Mouse (Mus musculus) erythroblast, adult 5-6 weeks (primary cell): ENCODE results near the gene 1700015F17Rik. TPM values are rescaled to one million over a fixed set of nuclear protein-coding genes. Genes with fewer than 3 reads are reported as not detected.

Experiments
- ATAC-seq: replicated peaks from 2 replicates; pipeline ENCODE4 v1.8.0; 2016; ENCODE audit warnings: moderate number of reproducible peaks, mild to moderate bottlenecking, moderate TSS enrichment, inconsistent platforms; ENCODE audit not compliant: poor library complexity, low FRiP score, severe bottlenecking
- total RNA-seq, 2 experiments: library from RNA; stranded (forward) in 1 of 2; stranded (reverse) in 1 of 2; fragments of 150-400 nt in 1 of 2; fragments of 200-764, 138-1000 nt in 1 of 2; gene quantifications; 2 replicates each; pipeline versions ENCODE4 v1.2.3 to v1.2.4; 2015 to 2017; ENCODE audit warnings: low replicate concordance in 2 of 2

1700015F17Rik gene
- total RNA-seq (2015; ENCODE audit: low replicate concordance) = not detected in 2 replicates
- total RNA-seq (2017; ENCODE audit: low replicate concordance) = not detected in 2 replicates

DNA sequence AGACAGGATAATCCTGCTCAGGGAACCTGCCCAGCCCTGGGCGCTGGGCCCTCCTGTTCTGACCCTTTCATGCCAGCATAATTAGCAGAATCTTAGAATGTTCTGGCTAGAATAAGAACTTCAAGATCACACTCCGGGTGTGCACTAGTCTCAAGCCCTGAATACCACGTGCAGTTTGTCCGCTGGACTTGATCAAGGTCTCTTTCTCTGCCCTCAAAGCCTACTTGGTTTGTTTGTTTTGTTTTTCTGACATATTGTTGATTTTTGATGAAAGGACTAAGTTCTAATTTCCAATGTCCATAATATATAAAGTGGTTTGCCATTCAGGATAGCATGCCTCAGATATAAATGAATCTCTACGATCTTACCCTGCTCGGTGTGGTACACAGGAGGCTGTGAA is at the start of gene 1700015F17Rik:
Gene 1700015F17Rik, minus strand, starts transcription at position 101 of the 400 bp plus-strand sequence.
- ATAC-seq = no peak

DNA sequence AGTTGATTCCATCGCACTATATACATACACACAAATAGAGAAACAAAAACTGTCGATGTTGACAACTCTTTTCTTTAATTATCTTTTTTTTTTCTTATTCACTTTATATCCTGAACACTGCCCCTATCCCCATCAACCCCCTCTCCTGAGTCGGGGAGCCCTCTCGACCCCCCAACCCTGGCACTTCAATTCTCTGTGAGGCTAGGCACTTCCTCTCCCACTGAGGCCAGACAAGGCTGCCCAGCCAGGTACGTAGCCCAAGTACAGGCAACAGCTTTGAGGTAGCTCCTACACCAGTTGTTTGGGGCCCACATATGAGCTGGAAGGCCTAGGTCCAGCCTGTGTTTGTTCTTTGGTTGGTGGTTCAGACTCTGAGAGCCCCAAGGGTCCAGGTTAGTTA is 36.5 kb upstream of the 1700015F17Rik start:
- no peak for ATAC-seq

DNA sequence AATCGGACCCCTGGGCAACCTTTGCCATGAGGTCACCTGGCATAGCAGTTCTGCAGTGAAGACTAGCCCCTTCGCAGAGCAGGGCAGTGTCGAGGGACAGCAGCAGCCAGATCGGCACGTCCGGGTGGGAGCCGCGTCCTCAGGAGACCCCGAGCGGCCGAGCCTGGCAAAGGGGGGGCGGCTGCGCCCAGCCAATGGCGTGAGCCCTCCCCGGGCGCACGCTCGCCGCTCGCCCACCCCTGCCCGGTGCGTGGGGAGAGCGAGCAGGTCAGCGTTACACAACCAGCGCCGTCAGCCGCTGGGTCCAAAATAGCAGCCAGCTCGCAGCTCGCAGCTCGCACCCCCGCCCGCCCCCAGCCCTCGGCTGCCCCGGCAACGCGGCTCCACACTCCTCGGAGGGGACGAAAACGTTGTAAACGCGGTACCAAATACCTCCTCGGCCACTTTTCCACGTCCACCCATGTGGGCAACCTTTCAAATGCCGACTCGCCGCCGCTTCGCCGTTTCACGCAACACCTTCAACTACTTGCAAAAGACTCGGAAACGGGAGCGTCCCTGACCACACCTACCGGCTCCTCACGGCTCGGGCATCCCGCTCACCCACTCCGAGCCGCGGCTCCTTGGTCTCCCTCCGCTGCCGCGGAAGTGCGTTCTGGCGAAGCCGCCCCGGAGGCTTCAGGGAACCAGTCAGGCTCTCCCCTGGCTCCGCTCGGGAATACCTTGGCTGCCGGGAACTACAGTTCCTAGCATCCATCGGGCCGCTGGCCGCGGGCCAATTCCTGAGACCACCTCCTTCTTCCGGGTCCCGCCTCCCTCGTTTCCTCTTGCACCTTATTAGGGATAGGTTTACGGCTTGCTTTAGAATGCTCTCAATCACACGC is 35.5 kb upstream of the 1700015F17Rik start, which contains the start of gene Cldn12:
Gene Cldn12, minus strand, starts transcription at position 763 of the 881 bp plus-strand sequence.
- ATAC-seq = no peak

DNA sequence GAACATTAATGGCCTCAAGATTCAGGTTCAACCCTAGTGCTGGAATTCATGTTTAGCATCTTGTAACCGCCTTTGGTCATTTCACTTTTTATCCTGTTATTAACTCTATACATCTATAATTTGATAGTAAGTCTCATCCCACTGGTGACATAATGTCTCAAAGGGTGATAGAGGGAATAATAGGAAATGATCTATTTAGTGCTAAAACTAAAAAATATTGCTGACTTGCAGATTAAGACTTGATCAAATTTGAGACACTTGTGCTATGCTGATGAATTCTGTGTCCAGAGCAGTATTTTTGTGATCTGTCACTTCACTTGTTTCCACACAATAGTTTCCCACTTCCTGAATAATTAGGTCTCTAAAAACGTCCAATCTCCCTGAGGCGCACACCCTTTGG is 32.5 kb upstream of the 1700015F17Rik start:
- ATAC-seq = no peak

DNA sequence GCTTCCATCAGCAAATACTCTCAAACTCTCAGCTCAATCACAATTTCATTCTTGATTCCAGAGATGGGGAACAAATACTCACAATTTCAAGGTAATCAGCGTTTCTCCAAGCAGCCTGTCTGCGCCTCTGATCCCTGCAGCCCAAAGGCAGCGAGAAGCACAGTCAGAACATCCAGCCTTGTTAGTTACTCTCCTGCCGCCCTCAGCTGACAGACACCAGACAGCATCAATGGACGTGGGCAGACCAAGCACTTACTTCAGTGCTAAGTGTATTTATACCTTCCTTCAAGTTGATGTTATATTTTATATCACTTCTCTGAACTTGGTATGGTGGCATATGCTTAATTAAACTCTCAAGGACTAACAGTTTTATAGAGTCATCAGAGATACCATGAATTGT is 32.0 kb upstream of the 1700015F17Rik start:
- ATAC-seq = no peak

DNA sequence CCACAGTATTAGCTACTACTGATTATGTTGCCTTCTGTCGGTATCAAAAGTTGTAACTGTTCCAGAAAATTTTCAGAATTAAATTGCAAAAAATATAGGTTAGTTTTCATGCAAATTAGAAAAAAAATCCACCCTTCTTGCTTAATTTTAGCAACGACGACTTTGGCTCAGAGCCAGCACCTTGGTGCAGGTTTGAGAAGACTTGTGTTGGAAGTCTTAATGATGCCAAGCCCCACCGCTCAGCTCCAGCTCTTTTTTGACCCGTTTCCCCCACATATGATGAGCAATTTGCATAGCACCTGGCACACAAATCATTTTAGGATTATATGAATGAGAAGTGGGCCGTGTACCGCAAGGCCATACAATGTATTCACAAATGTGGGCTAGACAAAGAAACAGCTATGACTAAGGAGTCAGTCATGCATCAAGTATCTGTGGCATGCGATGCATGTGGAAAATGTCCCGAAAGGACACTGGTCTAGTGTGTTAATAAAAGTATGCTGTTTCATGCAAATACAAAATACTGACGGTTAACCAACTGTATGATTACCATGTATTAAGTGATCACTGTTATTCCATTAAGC is 31.5 kb upstream of the 1700015F17Rik start:
- ATAC-seq = no peak

DNA sequence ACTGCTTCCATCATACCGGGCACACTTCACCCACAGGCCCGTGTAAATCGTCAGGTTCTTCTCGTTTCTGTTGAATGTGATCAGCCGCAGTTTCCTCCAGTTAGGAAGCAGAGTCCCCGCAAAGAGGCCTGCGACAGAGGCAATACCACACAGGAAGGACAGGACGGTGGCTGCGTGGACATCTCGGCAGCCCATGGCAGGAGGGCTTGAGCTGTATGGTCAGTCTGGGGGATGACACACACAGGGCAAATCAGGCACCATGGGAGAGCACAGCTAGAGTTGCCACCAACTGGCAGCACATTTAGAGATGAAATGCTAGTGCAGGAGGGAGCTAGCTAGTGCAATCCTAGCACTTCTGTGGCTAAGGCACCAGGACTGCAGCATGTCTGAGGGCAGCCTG is 29.3 kb upstream of the 1700015F17Rik start:
- no peak for ATAC-seq

DNA sequence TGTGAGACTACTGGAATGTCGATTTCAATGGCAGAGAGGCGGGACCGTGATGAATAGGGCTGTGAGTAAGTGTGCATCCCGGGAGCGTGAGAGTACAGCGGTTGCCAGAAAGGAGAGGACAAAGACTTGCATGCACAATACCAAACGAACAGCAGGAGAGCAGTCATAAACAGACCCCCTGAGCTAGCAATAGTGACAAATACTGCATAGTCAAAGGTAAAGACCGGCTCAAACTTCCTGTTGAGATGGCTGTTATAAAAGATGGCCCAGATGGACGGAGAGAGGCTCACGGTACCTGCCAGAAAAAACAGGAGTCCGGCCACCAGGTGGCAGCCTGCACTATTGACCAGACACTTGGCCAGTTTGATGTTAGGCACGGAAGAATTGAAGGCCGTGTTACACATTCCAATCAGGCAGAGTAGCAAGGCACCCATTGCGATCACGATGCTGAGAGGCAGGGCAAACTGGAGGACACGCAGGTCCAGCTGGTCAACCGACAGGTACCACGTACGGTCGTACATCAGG is 28.8 kb upstream of the 1700015F17Rik start:
- no peak for ATAC-seq

DNA sequence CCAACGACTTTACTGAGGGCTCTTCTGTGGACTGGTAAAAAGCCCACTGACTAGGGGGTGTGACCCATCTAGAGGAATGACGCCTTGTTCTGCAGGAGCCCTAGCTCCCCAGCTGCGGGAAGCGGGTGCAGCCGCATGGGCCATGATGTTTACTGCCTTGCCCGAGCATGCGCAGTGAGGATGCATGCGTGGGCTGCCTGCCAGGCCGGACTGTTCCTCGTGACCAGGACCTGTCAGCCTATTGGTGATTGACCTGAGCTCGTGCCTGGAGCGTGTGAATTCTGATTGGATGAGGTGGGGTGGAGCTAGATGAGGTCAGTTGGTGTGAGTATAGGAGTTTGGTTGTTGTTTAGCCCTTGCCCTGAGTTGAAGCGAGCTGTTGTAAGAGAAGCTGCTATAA is 25.5 kb upstream of the 1700015F17Rik start:
- no peak for ATAC-seq

DNA sequence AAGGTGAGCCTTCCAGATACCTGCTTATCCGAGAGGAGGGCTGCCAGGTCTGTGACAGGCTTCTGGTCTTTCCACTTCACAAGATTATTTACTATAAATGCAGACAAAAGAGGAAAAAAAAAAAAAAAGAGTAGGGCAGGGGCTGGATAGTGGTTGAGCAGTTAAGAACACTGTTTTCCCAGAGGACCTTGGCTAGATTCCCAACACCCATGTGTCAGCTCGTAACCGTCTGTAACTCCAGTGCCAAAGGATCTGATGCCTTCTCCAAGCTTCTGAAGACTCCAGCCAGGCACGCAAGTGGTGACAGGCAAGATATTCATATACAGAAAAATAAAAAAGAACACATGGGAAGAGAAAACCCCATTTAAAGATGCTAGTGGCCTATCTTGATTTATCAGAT is 24.4 kb upstream of the 1700015F17Rik start:
- no peak for ATAC-seq

DNA sequence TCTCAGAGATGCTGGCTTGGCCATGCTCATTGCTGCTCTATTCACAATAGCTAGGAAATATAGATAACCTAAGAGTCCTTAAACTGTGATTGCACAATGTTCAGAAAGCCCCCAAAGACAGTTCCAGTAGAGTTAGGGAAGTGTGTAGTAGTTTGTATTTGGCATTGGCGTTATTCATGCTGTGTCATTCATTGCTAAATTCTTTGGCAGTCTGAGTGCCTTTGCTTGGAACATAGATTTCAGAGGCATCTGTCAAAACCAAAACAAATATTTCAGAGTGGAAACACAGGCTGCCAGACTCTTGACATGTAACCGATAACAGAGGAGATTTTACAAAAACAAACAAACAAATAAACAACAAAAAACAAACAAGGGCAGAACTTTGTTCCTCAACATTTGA is 22.6 kb upstream of the 1700015F17Rik start:
- ATAC-seq = no peak

DNA sequence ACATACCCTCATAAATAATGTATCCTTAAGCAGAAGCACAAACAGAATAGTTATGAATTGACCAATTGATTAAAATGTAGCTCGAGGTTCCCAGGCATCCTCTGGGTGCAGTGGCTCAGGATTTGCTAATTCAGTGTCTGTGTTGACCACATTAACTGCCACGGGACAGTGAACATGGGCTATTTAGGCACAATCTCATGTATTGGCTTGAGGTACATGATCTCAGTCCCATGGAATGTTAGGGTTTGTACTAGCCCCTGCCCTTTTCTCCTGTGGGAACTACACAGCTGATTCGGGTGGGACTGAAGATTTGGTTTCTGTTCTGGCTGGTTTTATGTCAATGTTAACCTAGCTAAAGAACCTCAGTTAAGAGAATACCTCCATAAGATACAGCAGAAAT is 17.4 kb upstream of the 1700015F17Rik start:
- no peak for ATAC-seq

DNA sequence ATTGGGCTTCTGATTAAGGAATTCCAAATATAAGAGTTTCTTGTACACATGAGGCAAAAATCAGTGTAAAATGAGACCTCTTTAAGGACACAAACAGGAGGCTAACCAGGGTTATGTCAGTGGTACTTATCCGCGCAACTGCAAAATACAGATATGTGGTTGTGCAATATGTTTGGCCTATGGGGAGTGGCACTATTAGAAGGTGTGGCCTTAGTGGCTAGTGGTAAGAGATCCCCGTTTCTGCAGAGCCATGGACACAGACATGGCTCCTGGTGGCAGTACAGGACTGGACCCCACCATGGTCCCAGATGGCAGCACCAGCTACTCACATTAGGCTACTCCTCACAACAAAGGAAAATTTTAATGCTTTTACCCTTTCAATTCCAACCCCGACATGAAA is 16.1 kb upstream of the 1700015F17Rik start:
- no peak for ATAC-seq

DNA sequence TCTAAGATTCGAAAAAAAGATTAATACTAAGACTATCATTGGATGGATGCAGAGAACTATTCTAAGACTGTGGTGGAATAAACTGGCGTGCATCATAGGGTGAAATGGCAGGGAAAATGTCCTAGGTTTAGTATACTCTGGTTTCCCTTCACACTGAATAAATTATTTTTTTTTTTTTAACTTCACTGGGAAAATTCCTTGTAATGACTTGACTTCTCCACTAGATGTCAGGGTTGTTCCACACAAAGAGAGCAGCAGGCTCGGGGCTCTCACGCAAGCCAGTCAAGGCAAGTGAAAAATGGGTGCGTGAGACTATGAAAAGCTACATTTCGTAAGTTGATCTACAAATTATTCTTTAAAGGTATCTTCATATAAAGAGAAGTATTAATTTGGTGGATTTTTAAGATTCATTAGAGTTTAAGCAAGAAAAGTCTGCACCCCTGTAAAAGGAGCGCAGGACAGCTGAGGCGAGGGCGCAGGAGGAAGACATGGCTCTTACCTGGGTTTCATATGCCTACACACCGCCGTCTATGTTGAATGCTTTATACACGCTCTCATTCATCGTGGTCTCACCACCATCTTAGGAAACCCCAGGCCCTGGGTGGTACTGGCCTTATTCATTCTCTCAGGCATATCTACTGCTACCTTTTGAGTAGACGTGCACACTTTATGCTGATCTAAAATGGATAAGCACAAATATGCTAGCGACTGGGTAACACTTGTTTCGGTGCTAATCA is 15.5 kb upstream of the 1700015F17Rik start:
- no peak for ATAC-seq

DNA sequence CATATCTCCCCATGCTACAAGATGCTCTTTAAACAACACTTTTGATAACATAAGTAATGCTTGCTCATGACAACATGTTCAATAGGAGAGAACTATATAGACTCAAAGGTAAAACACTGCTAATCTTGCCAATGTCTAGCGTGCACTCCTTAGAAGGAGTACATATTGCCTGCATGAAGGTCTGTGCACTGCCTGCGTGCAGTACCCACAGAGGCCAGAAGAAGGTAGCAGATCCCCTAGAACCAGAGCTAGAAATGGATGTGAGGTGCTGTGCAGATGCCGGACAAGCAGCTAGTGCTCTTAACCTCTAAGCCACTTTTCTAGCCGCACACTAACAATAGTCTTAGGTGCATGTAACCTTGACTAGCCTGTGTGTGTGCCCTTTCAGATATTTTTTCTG is 13.2 kb upstream of the 1700015F17Rik start:
- ATAC-seq = no peak

DNA sequence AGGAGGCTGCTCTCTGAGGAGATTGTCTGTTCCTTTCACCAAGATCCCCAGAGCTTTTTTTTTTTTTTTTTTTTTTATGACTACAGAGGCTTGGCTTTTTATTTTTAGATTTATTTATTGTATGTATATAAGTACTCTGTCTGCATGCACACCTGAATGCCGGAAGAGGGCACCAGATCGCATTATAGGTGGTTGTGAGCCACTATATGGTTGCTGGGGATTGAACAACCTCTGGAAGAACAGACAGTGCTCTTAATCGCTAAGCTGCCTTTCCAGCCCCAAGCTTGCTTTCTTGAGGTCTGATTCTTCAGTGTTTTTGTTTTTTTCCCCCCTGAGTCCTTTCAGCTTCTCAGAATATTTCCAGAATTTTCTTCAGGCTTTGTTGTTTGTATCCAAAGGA is 7.1 kb upstream of the 1700015F17Rik start:
- no peak for ATAC-seq

DNA sequence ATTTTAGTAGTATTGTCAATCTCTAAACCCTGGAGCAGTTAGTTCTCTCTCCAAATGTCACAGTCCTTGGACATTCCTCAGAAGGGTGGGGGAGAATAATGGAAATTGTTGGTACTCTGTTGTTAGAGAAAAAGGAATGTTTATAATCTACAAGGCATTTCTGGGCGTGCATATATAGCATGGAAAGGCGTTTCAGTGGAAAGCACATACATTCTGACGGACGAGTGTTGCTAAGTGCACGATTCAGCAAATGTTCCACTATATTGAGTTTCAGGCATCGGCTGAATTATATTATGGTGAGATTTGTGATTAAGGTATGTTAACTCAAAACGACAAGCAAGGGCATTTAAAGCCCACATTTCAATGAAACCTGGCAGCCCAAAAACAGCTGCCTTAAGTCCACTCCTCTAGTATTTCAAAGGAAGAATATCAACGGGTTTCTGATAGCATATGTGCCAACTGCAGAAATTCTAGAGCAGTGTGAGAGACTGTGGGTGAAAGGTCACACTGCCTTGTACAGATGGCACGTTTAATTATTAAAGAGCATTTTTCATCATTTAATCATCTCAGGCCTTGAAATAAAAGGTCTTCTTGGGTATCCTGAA is 4.4 kb upstream of the 1700015F17Rik start:
- ATAC-seq = no peak

DNA sequence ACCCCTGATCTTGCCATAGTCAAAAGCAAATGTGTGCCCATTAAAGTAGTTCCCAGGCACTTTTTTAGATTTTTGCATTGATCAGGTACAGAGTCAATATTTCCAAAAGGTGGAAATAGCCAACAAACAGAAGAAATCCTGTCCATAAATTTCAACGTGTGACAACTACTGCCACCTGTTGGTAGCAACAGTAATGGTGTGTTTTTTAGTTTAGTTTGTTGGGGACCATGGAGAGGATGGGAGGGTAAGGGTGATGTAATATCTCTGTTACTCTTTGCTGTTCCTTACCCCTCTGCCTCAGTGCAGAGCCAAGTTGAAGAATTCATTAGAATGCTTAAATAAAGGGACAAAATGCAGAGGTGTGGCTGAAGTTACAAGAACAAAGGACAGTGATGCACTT is 2.7 kb upstream of the 1700015F17Rik start:
- no peak for ATAC-seq

DNA sequence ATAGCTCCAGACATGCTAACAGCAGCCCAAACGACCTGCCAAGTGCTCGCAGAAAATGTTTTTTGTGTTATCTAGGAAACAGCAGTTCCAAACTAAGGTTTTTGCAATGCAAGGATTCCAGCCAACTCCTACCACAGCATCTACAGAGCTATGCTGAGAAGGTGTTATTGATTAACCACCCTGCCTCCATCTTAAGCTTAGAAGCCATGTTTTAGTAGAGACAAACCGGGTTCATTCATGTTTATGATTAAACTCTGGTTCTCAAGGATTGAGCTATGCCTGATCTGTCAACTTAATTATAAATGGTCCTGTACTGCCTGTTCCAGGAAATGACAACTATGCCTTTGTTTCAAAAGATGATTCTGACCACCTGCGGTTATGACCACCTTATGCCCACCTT is 2.8 kb downstream of the 1700015F17Rik start:
- no peak for ATAC-seq

DNA sequence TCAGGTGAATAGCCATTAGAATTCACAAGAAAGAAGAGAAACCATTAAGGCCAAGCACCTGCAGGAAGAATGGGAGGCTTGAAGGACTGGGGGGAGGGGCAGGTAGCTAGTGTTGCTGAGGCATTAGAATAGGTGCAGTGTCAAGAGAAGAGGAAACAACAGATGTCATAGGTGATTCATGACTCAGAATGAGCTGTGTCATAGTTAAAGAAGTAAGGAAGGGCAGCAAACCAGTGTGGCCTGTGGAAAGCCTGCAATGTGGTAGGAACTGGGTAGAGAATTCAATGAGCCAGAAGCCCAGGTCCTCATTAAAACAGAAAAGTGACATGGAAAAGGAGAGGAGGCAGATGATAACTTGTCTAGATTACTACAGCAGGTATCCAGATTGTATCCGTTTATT is 13.7 kb downstream of the 1700015F17Rik start:
- ATAC-seq = no peak
